Mouse (Mus musculus) MEL (cell line): ENCODE data around the gene Trmt112. TPM values are rescaled to one million over a fixed set of nuclear protein-coding genes. Genes with fewer than 3 reads are reported as not detected.

Source experiments
- DNase-seq: peaks from one replicate; pipeline ENCODE4 v3.0.0; 2011; ENCODE audit warnings: low read depth, low spot score
- H3K27ac ChIP-seq: 2 replicates; pipeline ENCODE4 v1.5.1; 2012; ENCODE audit warnings: low read depth, mild to moderate bottlenecking, control low read depth, low read length, moderate library complexity; ENCODE audit not compliant: control insufficient read depth
- H3K27me3 ChIP-seq, 2 experiments: fragments of 150-350 bp in 1 of 2; sonication (generic) in 1 of 2; 2 replicates each; pipeline ENCODE4 v1.6.1; 2012; ENCODE audit warnings: low read length in 2 of 2, mild to moderate bottlenecking in 2 of 2, improper control_type of control experiment in 1 of 2, moderate library complexity in 1 of 2; ENCODE audit not compliant: insufficient read depth in 2 of 2, control insufficient read depth in 1 of 2
- H3K36me3 ChIP-seq, 2 experiments: 2 replicates each; pipeline ENCODE4 v1.6.1; 2012 to 2014; ENCODE audit warnings: low read length in 2 of 2, improper control_type of control experiment in 1 of 2, inconsistent platforms in 1 of 2, mild to moderate bottlenecking in 1 of 2; ENCODE audit not compliant: insufficient read depth in 2 of 2, control insufficient read depth in 1 of 2
- H3K4me1 ChIP-seq, 2 experiments: fragments of 150-350 bp in 1 of 2; sonication (generic) in 1 of 2; 2 replicates each; pipeline ENCODE4 v1.6.1; 2012; ENCODE audit warnings: low read length in 2 of 2, improper control_type of control experiment in 1 of 2, mild to moderate bottlenecking in 1 of 2; ENCODE audit not compliant: insufficient read depth in 2 of 2, control insufficient read depth in 1 of 2
- H3K4me3 ChIP-seq, 2 experiments: fragments of 150-350 bp in 1 of 2; sonication (generic) in 1 of 2; 2 replicates each; pipeline ENCODE4 v1.5.1; 2012; ENCODE audit warnings: low read depth in 2 of 2, low read length in 2 of 2, mild to moderate bottlenecking in 2 of 2, moderate library complexity in 2 of 2, control low read depth in 1 of 2, improper control_type of control experiment in 1 of 2; ENCODE audit not compliant: control insufficient read depth in 1 of 2, insufficient read depth in 1 of 2
- H3K79me2 ChIP-seq: 2 replicates; pipeline ENCODE4 v1.6.1; 2012; ENCODE audit warnings: mild to moderate bottlenecking, low read length, moderate library complexity; ENCODE audit not compliant: control insufficient read depth, poor library complexity, insufficient read depth
- H3K9ac ChIP-seq: 2 replicates; pipeline ENCODE4 v1.6.1; 2012; ENCODE audit warnings: low read depth, mild to moderate bottlenecking, control low read depth, low read length, moderate library complexity; ENCODE audit not compliant: control insufficient read depth, poor library complexity, severe bottlenecking
- H3K9me3 ChIP-seq: fragments of 150-350 bp; sonication (generic); replicated peaks from 2 replicates; pipeline ENCODE4 v1.6.1; 2012; ENCODE audit warnings: mild to moderate bottlenecking, low read length, improper control_type of control experiment, moderate library complexity; ENCODE audit not compliant: insufficient read depth
- CHD1 ChIP-seq: IDR thresholded peaks from 2 replicates; pipeline ENCODE4 v1.6.1; 2012; ENCODE audit warnings: low read depth, mild to moderate bottlenecking, inconsistent platforms, low read length, improper control_type of control experiment
- E2F4 ChIP-seq: IDR thresholded peaks from 2 replicates; pipeline ENCODE4 v1.6.1; 2011; ENCODE audit warnings: low read depth, low read length, improper control_type of control experiment, borderline replicate concordance
- EP300 ChIP-seq, 2 experiments: IDR thresholded peaks; 2 replicates each; pipeline ENCODE4 v1.6.1; 2011; ENCODE audit warnings: improper control_type of control experiment in 2 of 2, low read length in 2 of 2, low read depth in 1 of 2, mild to moderate bottlenecking in 1 of 2
- GATA1 ChIP-seq: IDR thresholded peaks from 2 replicates; pipeline ENCODE4 v1.6.1; 2011; ENCODE audit warnings: low read depth, low read length, improper control_type of control experiment
- HCFC1 ChIP-seq: IDR thresholded peaks from 2 replicates; pipeline ENCODE4 v1.6.1; 2012; ENCODE audit warnings: low read depth, mild to moderate bottlenecking, inconsistent platforms, low read length, improper control_type of control experiment, moderate library complexity
- KAT2A ChIP-seq: conservative IDR thresholded peaks from 2 replicates; pipeline ENCODE4 v1.6.1; 2012; ENCODE audit warnings: low read depth, low read length, improper control_type of control experiment, inconsistent platforms
- MYC ChIP-seq: IDR thresholded peaks from 2 replicates; pipeline ENCODE4 v1.6.1; 2011; ENCODE audit warnings: low read depth, mild to moderate bottlenecking, low read length, improper control_type of control experiment, moderate library complexity
- POLR2A ChIP-seq, 2 experiments: IDR thresholded peaks; 2 replicates each; pipeline ENCODE4 v1.6.1; 2011 to 2012; ENCODE audit warnings: low read length in 2 of 2, mild to moderate bottlenecking in 2 of 2, control low read depth in 1 of 2, improper control_type of control experiment in 1 of 2, low read depth in 1 of 2, moderate library complexity in 1 of 2; ENCODE audit not compliant: control insufficient read depth in 1 of 2, insufficient read depth in 1 of 2, poor library complexity in 1 of 2
- POLR2AphosphoS2 ChIP-seq: IDR thresholded peaks from 2 replicates; pipeline ENCODE4 v1.6.1; 2011; ENCODE audit warnings: low read length, improper control_type of control experiment
- RCOR1 ChIP-seq: IDR thresholded peaks from 2 replicates; pipeline ENCODE4 v1.6.1; 2012; ENCODE audit warnings: low read depth, mild to moderate bottlenecking, inconsistent platforms, low read length, improper control_type of control experiment
- SIN3A ChIP-seq: IDR thresholded peaks from 2 replicates; pipeline ENCODE4 v1.6.1; 2012; ENCODE audit warnings: low read length, improper control_type of control experiment, inconsistent platforms
- SMC3 ChIP-seq: IDR thresholded peaks from 2 replicates; pipeline ENCODE4 v1.6.1; 2011; ENCODE audit warnings: low read depth, low read length, improper control_type of control experiment
- TAL1 ChIP-seq: IDR thresholded peaks from 2 replicates; pipeline ENCODE4 v1.6.1; 2012; ENCODE audit warnings: mild to moderate bottlenecking, inconsistent platforms, low read length, moderate library complexity, mixed read lengths
- TCF12 ChIP-seq: IDR thresholded peaks from 2 replicates; pipeline ENCODE4 v1.6.1; 2014; ENCODE audit warnings: low read depth, mild to moderate bottlenecking, inconsistent platforms, low read length, improper control_type of control experiment, moderate library complexity
- UBTF ChIP-seq: IDR thresholded peaks from 2 replicates; pipeline ENCODE4 v1.6.1; 2012; ENCODE audit warnings: low read depth, mild to moderate bottlenecking, inconsistent platforms, low read length, improper control_type of control experiment, moderate library complexity, borderline replicate concordance; ENCODE audit not compliant: insufficient read depth
- ZMIZ1 ChIP-seq: IDR thresholded peaks from 2 replicates; pipeline ENCODE4 v1.6.1; 2012; ENCODE audit warnings: low read depth, mild to moderate bottlenecking, inconsistent platforms, low read length, improper control_type of control experiment, moderate library complexity
- polyA plus RNA-seq, 2 experiments: library from polyadenylated mRNA; stranded (reverse) in 1 of 2; unstranded in 1 of 2; fragments of >175 nt in 1 of 2; fragments of >200 nt in 1 of 2; gene quantifications; 2 replicates each; pipeline versions ENCODE4 v1.2.1 to v1.2.4; 2012; ENCODE audit warnings: low replicate concordance in 2 of 2, low read depth in 1 of 2; ENCODE audit not compliant: insufficient read length in 2 of 2, insufficient read depth in 1 of 2, missing spikeins in 1 of 2
- total RNA-seq: library from RNA; depleted of rRNA; stranded (reverse); fragments of 300-350 nt; gene quantifications from 2 replicates; pipeline ENCODE4 v1.2.3, GENCODE M21; 2012

Trmt112 gene
- total and polyA plus RNA-seq, 3 experiments, result 294 to 319 TPM; not detected in 1

DNA sequence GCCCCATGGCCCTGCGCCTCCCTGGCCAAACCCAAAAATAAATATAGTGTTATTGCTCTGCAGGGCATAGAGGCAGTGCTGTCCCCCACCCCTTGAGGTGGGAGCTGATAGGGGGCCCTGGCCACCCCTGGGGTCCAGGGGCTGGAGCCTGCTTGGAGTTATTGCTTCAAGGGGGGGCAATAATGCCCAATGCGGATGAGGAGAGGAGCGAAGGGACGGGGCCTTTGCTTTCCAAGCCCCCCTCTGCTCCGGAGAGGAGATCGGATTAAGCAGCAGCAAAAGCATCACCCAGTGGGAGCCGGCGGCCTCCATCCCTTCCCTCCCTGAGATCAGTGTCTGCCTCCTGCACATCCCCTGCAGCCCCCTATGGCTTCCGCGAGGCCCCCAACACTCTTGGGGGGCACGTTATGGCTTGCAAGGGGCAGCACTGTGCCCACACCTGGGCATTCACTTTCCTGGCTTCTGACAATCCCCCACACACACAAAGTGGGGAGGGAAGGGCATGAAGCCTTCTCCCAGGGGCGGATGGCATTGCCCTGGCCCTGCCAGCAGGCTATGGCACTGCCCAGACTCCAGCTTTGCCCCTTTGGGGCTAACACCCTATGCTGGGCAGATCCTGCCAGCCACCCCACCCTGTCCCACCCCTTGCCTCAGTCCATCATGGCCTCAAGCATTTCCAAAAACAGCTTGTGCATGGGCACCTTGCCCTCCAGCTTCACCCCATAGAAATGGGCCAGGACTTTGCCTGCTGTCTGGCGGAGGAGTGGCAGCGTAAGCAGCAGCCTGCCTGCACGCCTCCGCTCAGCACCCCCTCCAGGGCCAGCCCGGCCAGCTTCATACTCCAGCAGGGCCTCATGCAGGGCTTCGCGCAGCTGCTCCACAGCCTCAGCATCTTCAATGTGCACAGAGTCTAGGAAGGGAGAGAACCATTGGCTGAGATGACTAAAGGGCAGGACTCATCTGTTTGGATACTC lies 1.9 kb downstream of the Trmt112 start:
- Histone ChIP-seq H3K9ac (peak overlapping the region; percentile 92), H3K4me1 (peaks cover 0 to 8% of the 10 kb centered on the region in 2 experiments; a peak in 3 of 4 replicates), H3K9me3 (no peaks in the 10 kb centered on the region), H3K27ac (no peak overlapping the region), H3K27me3 (no peaks in the 10 kb centered on the region), H3K36me3 (peaks cover 3 to 10% of the 10 kb centered on the region in 2 experiments), H3K79me2 (peaks cover 30% of the 10 kb centered on the region), H3K4me3 (peak overlapping the region; percentile 65 to 88)
- TF ChIP-seq TAL1 (no peak), POLR2AphosphoS2 (peak; percentile 45; the same call in 1 of the 2 replicates), ZMIZ1 (0 out of 2 replicates have a peak, but pooled peaks have one; percentile 5), HCFC1 (no peak), EP300 (IDR thresholded peaks at IDR 0.05; ENCODE audit: low read depth in 1 of 2, low read length in 2 of 2) (no peak), SMC3 (peak; percentile 2; the same call in 1 of the 2 replicates), POLR2A (IDR thresholded peaks at IDR 0.05; ENCODE audit: control insufficient read depth in 1 of 2, insufficient read depth in 1 of 2, low read depth in 1 of 2, low read length in 2 of 2, poor library complexity in 1 of 2) (0 out of 4 replicates have a peak, but pooled peaks of 1 of the 2 experiments have one; percentile 26)
- no peak for DNase-seq

DNA sequence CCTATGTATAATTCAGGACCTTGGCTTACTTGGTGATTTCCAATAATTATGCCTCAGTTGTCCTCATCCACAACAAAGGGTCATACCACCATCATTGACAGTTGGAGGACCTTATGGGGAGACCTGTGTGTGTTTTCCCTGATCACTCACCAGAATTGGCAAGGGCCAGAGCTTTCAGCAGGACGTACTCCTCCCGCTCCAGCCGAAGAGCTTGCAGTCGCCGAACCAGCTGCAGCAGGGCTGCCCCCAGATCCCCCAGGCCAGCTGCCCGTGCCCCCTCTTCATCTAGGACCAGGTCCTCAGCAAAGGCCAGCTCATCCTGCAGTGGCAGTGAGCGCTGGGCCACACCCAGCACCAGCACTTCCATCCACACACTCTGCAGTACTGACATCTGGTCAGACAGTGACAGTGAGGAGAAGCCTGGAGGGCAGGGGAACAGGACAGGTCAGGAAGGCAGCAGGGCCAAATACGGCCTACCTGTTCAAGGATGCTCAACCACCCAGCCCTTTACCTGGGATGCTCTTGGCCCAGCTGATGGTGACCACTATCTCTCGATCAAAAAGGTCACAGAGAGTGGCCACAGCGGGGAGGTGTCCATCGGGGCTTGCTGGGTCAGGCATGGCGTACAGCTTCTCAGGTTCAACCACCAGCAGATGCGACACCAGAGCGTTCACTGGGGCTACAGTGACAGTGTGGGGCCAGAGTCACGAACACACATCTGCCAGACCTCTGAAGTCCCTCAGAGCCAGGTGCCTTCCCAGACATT lies 2.9 kb downstream of the Trmt112 start:
- H3K4me1 ChIP-seq, result peaks cover 0 to 8% of the 10 kb centered on the region in 2 experiments; a peak in 3 of 4 replicates

DNA sequence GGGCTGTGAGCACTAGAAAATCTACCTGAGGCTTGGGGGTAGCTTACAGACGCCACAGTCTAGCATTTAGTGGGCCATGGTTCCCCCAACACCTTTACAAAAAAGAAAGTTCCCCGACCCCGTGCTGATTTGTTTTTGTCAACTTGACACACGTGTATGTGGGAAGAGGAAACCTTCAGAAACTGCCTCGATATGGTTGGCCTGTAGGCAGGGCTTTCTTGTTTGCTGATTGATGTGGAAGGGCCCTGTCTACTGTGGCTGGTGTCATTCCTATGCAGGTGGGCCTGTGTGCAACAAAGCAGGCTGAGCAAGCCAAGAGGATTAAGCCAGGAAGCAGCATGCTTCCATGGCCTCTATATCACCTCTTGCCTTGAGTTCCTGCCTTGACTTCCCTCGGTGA lies 3.5 kb downstream of the Trmt112 start:
- Histone ChIP-seq H3K27ac (no peak overlapping the region), H3K9ac (no peak overlapping the region), H3K4me3 (no peak overlapping the region), H3K27me3 (no peaks in the 10 kb centered on the region), H3K79me2 (peaks cover 25% of the 10 kb centered on the region), H3K36me3 (peaks cover 3 to 10% of the 10 kb centered on the region in 2 experiments; a peak in 3 of 4 replicates), H3K9me3 (no peaks in the 10 kb centered on the region), H3K4me1 (peaks cover 0 to 5% of the 10 kb centered on the region in 2 experiments; a peak in 3 of 4 replicates)
- no peak for DNase-seq
- TF ChIP-seq CHD1 (no peak), E2F4 (no peak), POLR2A (IDR thresholded peaks at IDR 0.05; ENCODE audit: control insufficient read depth in 1 of 2, insufficient read depth in 1 of 2, low read depth in 1 of 2, low read length in 2 of 2, poor library complexity in 1 of 2) (peak in 1 of 2 experiments; percentile 22; a peak in 1 of 4 replicates), GATA1 (no peak), KAT2A (no peak), TCF12 (no peak)

More for the DNA sequence above, 2.9 kb downstream of the Trmt112 start:
- Histone ChIP-seq H3K9me3 (no peaks in the 10 kb centered on the region), H3K4me3 (no peak overlapping the region), H3K79me2 (peaks cover 30% of the 10 kb centered on the region), H3K36me3 (peaks cover 3 to 10% of the 10 kb centered on the region in 2 experiments; a peak in 3 of 4 replicates), H3K27me3 (no peaks in the 10 kb centered on the region), H3K27ac (no peak overlapping the region), H3K9ac (no peak overlapping the region)
- TF ChIP-seq EP300 (IDR thresholded peaks at IDR 0.05; ENCODE audit: low read depth in 1 of 2, low read length in 2 of 2) (no peak), SMC3 (no peak), UBTF (no peak), SIN3A (no peak), E2F4 (no peak), RCOR1 (no peak), MYC (no peak)
- DNase-seq, result no peak
